9 mouse cellular contexts compared by ENCODE assay signal in the genomic region with DNA sequence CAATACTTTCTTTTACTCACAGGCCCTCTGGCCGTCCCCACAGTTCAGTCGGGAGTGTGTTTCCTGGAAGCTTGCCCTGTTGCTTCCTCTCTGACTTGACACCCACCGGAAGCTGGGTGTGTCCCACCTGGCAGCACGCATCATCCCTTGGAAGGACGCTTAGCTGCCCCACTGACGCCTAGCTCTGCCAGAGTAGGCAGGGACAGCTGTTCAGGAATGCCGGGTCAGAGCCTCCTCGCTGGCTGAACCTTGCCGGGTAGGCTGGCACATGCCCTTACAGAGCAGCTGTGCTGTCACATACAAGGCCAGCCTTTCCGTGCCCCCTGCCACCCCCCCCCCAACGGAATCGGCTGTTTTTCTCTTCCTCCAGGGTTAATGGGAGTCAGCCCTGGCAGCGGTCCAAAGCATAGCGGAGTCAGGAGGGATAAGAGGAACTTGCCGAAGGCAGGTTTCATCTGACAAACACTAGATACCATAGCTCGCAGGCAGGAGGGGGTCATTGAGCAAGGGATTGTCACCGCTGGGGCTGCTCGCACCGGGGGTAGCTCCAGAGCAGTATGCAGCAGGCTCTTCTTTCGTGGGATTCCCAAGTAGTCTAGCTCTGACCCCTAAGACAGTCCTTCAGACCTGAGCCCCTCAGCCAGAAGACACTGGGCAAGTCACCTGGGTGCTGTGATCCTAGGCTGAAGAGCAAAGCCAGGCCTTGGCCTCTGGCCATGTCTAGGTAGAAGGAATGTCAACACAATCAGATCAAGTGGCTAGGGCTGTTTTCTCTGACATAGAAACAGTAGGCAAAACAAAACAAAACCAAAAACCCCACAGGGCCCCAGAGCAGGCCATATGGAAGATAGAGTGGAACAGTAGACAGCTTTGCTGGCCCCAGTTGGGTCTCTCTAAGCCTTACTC. TPM values are rescaled to one million over a fixed set of nuclear protein-coding genes. Genes with fewer than 3 reads are reported as not detected.
DNase-seq lines count a peak whose midpoint lies in the region; ATAC-seq and TF ChIP-seq lines count a peak whose summit lies in the region.
"Had no signal": no experiment of that assay in that cellular context is flagged by ENCODE, and none has a peak within 500 bp of the region (broad histone marks: within the 10 kb centered on the region; RNA-seq: fewer than 3 reads in every experiment).

No protein-coding gene starts in this region.

- H3K4me3 ChIP-seq in intestine, embryonic 14.5 days (ENCODE audit: low read depth, low read length), result no peak overlapping the region
- no peak overlapping the region for H3K4me3 ChIP-seq in lung, embryonic 14.5 days (ENCODE audit: low read depth, low read length)

- intact Hi-C loops in left cerebral cortex, postnatal 4 days (cut with DNase I), result no loop called here
- intact Hi-C loops in left cerebral cortex, postnatal 36 days (cut with DNase I), result no loop called here

- no peaks in the 10 kb centered on the region for H3K36me3 ChIP-seq in intestine, embryonic 14.5 days (ENCODE audit: control insufficient read depth, insufficient read depth, low read length)
- H3K36me3 ChIP-seq in lung, embryonic 14.5 days (ENCODE audit: insufficient read depth), result no peaks in the 10 kb centered on the region

- H3K27ac ChIP-seq in intestine, embryonic 14.5 days (ENCODE audit: low read depth), result peak overlapping the region; percentile 62; the same call in 1 of the 2 replicates
- H3K27ac ChIP-seq in lung, embryonic 14.5 days (ENCODE audit: low read depth), result peak overlapping the region; percentile 80

- WGBS in intestine, embryonic 14.5 days, result 43% methylated on average over 20 of the region's 20 CpGs
- 13% methylated on average over 20 of the region's 20 CpGs for WGBS in lung, embryonic 14.5 days

- peak; percentile 91 for ATAC-seq in granulocyte monocyte progenitor cell, adult 5-6 weeks (replicated peaks; ENCODE audit: poor library complexity, severe bottlenecking)
- peak; percentile 26 for ATAC-seq in intestine, embryonic 14.5 days (replicated peaks; ENCODE audit: low FRiP score, low TSS enrichment, low read depth)
- peak; percentile 66 for ATAC-seq in lung, embryonic 14.5 days (ENCODE audit: insufficient read depth)

- H3K4me2 ChIP-seq in intestine, embryonic 14.5 days (ENCODE audit: low read length), result peak overlapping the region; percentile 18; the same call in 1 of the 2 replicates
- H3K4me2 ChIP-seq in lung, embryonic 14.5 days, result peak overlapping the region; percentile 39

- H3K27me3 ChIP-seq in intestine, embryonic 14.5 days (replicated peaks; ENCODE audit: control insufficient read depth, insufficient read depth, low read length), result no peaks in the 10 kb centered on the region
- H3K27me3 ChIP-seq in lung, embryonic 14.5 days (ENCODE audit: insufficient read depth, low read length), result no peaks in the 10 kb centered on the region
- H3K27me3 ChIP-seq: CH12.LX had no signal

- H3K9ac ChIP-seq in intestine, embryonic 14.5 days (ENCODE audit: low read length), result no peak overlapping the region
- peak overlapping the region; percentile 16; the same call in 1 of the 2 replicates for H3K9ac ChIP-seq in lung, embryonic 14.5 days

- H3K4me1 ChIP-seq in intestine, embryonic 14.5 days (replicated peaks; ENCODE audit: control insufficient read depth, insufficient read depth, low read length), result peaks cover 31% of the 10 kb centered on the region
- peaks cover 13% of the 10 kb centered on the region for H3K4me1 ChIP-seq in lung, embryonic 14.5 days (ENCODE audit: insufficient read depth)

- no peaks in the 10 kb centered on the region for H3K9me3 ChIP-seq in intestine, embryonic 14.5 days (ENCODE audit: control insufficient read depth, low read length)
- H3K9me3 ChIP-seq in lung, embryonic 14.5 days (ENCODE audit: low read depth, low read length), result no peaks in the 10 kb centered on the region

- TF ChIP-seq CTCF in lung, embryonic 14.5 days (IDR thresholded peaks at IDR 0.05; ENCODE audit: low read depth), result no peak

- peak; percentile 64 for DNase-seq in left cerebral cortex, postnatal 4 days
- DNase-seq in left cerebral cortex, postnatal 36 days (ENCODE audit: low spot score in 2 of 2), result no peak
- DNase-seq in cerebellum, adult 9-11 months, result peak; percentile 56
- DNase-seq in intestine, embryonic 14.5 days (ENCODE audit: low spot score), result peak; percentile 78
- peak; percentile 84 for DNase-seq in lung, embryonic 14.5 days
- peak; percentile 51 for DNase-seq in ovary, postnatal 14 days (ENCODE audit: low spot score)
- no peak for DNase-seq in frontal cortex, postnatal 14 days (ENCODE audit: low spot score in 2 of 2)

RNA-seq across cellular contexts. Expression of a gene that starts 58.9 kb away (rescaled TPM):
- total RNA-seq in left cerebral cortex, postnatal 4 days (2021), result 1 to 10 TPM; 1.4 to 2.4 TPM
- total RNA-seq in left cerebral cortex, postnatal 36 days (2021), result 1 to 10 TPM; 1.9 to 2.5 TPM
- not detected in 2 replicates for total RNA-seq in granulocyte monocyte progenitor cell, adult 5-6 weeks (2014; fragmentation: Nextera tagmentation)
- not detected in 2 replicates for total RNA-seq in granulocyte monocyte progenitor cell, adult 5-6 weeks (2017)
- polyA plus RNA-seq in intestine, embryonic 14.5 days (2014; fragmentation: Nextera tagmentation; extraction: Ambion mirVana), result 0.15 and 0.22 TPM in 2 replicates
- polyA plus RNA-seq in lung, embryonic 14.5 days (2014; fragmentation: Nextera tagmentation; extraction: Ambion mirVana), result 0.05 and 0.09 TPM in 2 replicates
- total RNA-seq: CH12.LX had no signal

Comparison
In these comparisons a context has a peak if more than half of its experiments do, and no peak if none do; other contexts are left out.
1. DNase-seq: peak in left cerebral cortex, postnatal 4 days (single experiment), cerebellum, adult 9-11 months (single experiment), intestine, embryonic 14.5 days (single experiment), lung, embryonic 14.5 days (single experiment) and ovary, postnatal 14 days (single experiment); none in left cerebral cortex, postnatal 36 days (0 of 2) and frontal cortex, postnatal 14 days (0 of 2).
2. ATAC-seq: peak in every context shown above with its lines; median percentile 91 in granulocyte monocyte progenitor cell, adult 5-6 weeks; 66 in lung, embryonic 14.5 days; 26 in intestine, embryonic 14.5 days.